Mouse (Mus musculus) retina, postnatal 1 day (tissue): ENCODE results near the gene Rnf111.
"Not testable (repeated sequence)": the region's sequence is repeated elsewhere in the genome, so short reads cannot be mapped to it uniquely, and the experiment has no call there.

ENCODE experiments used
- DNase-seq: peaks from one replicate; pipeline ENCODE4 v3.0.0-alpha.2; 2012

The Rnf111 gene

GRCm38 (mm10) chr9:70493038-70493437 lies 10.5 kb downstream of the Rnf111 start:
- no peak for DNase-seq

DNA sequence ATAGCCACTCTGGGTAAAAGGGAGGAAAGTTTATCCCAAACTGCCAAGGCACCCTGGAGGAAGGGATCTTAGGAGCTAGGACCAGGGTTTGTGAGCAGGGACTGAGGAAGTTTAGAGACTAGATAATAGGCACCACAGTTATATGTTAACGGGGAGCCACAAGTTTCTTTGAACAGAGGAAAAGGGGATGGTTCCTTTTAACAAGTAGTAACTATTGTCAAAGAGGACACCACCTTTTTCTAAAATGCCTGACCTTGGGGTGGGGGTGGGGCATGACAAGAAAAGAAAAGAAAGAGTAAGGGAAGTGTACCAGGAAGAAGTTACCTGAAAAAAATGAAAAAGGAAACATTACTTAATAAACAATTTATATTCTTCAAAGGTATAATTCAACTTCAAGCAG lies 12.3 kb downstream of the Rnf111 start:
- no peak for DNase-seq

DNA sequence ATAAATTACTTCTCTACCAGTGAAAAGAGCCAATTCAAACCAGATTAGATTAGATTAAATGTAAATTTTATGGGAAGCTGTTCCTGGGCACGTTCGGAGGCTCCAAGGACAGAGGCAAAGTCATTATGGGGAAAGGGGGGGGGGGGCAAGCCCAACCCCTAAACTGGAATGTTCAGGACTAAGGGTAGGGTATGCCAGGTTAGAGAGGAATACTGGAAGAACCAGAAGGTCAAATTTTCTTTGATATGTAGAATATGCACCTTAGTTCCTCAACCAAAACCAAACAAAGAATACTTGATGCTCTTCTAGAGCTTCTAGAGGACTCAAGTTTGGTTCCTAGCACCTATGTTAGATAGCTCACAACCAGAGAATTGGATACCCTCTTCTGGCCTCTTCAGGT lies 16.1 kb downstream of the Rnf111 start:
- DNase-seq = no peak

- DNase-seq = no peak
These were observed 17.7 kb downstream of the Rnf111 start for GRCm38 (mm10) chr9:70485840-70486239.

- DNase-seq = no peak
These were observed 20.0 kb downstream of the Rnf111 start for GRCm38 (mm10) chr9:70483495-70483894.

DNA sequence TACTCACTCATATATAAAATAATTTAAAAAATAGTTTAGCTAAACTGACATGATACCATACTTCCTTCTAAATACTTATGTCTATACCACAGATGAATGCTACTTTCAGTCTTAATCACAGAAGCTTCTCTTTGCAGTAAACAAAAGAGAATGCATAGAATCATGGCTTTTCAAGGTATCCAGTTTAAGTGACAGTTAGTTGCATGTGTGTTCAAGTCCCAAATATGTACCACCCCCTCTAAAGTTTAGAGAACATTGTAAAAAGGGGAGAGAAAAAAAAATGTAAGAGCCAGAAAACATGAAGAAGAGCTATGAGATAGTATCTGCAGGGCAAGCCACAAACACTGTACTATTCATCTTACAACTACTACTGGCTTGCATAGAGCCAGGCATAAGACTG lies 21.7 kb downstream of the Rnf111 start:
- DNase-seq = no peak

GRCm38 (mm10) chr9:70477229-70477628 lies 26.3 kb downstream of the Rnf111 start:
- no peak for DNase-seq

DNA sequence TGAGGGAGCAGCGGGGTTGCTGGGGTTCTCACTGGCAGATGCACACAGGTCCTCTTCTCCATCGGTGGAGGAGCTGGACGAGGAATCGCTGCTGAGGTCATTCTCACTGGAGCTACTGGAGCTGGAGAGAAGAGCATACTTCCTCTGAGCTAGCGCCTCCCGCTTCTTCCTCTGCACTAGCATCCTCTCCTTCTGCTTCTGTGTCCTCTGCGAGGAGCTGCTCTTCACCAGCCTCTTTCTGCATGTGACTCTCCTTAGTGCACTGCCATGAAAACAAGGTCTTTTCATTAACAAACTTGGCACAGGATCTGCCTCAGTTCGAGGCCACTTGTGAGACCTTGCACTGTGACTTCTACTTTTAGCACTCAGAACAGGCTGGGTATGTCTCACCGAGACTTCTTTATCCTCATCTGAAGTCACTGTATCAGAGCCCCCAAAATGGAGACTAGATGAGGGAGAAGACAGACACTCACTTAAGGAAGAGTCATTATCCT lies 27.7 kb downstream of the Rnf111 start:
- no peak for DNase-seq

DNA sequence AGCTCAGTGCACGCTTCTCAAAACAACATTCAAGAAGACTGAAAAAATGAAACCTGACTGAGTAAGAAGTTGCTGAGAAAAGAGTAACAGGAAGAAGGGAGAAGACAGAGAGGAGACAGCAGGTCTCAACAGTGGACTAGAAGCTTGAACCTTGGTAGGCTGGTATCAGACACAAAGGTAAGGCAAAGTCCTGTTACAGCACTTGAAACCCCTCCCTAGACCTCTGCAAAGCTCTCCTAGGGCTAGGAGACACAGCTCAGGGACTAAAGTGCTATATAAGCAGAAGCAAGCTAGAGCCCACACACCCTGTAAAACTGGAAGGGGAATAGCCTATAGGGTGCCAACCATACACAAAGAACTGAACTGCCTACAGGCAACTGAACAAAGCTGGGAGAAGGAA lies 30.1 kb downstream of the Rnf111 start:
- DNase-seq = no peak

DNA sequence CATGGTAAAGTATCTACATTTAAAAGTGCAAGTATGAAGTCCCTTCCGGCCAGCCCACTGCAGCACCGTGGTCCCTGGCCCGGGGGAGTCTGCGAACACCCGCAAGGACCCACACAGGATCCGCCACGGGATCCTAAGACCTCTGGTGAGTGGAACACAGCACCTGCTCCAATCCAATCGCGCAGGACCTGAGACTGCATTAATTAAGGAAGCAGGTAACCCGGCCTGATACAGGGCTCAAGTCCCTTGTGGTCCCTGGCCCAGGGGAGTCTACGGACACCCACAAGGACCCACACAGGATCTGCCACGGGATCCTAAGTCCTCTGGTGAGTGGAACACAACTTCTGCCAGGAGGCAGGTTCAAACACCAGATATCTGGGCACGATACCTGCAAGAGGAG lies 40.4 kb downstream of the Rnf111 start:
- DNase-seq = not testable (repeated sequence)

DNA sequence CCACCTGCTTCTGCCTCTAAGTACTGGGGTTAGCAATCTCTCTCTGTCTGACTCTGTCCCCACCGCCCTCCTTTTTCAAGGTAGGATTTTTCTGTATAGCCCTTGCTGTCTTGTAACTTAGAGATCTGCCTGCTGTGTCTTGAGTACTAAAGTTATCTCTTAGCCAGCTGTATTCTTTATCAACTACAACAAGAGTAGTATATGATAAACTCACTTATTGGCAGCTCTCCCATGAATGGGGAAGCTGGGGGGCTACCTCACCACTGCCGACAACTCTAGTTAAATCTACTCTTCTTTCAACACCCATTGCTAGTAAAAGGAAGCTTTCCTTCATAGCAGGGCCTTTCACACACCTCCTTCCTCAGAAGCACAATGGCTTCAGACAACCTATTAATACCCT lies 51.2 kb downstream of the Rnf111 start:
- no peak for DNase-seq

DNA sequence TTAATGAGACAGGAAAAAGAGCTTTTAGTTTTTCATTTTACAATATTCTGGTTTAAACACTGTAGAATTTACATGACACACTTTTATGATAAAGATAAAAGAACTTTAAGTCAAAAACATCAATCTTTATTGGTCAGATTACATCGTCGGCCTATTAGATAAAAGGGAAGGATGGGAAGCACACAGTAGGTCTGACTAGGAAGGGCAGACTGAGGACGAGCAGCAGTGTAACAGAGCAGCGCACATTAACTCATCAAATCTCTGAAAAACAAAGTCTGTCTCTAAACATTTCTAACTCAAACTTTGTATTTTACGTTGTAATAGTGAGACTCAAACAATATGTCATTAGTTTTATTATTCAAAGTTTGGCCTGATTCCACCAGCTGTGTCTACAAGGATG lies 54.5 kb downstream of the Rnf111 start:
- no peak for DNase-seq

GRCm38 (mm10) chr9:70439959-70440358 lies 63.6 kb downstream of the Rnf111 start:
- DNase-seq = no peak

GRCm38 (mm10) chr9:70422661-70423060 lies 80.9 kb downstream of the Rnf111 start:
- no peak for DNase-seq

DNA sequence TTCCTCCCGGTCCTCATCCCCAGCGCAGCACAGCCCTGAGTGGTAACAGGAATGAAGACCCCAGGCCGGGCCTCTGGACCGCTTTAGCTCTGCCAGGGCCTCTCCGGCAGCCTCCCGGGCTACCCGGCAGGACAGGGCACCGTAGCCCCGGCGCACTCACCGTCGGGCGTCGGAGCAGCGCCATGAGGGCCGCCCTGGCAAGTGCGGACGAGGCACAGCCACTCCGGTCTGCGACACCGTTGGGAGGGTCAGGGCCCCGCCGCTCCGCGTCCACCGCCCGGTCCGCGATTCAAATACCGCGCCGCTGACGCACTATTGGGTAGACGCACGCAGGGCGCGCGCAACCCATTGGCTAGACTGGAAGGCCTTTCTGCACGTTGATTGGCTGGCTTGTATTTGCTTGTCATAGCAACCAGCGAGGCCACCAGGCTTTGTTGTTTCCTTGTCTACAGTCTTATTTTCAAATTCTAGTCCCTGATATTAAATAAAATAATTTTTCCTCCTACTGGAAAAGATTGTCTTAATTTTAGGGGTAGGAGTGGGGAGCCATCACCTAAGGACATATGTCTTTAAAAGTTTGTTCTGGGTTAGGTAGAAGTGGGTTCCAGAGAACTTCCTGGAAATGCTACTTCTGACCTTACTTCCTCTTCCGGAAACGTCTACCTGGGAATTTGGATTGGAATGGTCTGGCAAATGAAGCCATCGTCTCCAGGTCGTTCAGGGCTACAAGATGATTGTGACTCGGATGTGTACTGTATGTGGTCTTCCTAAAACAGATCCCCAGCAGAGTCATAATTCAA lies 82.1 kb downstream of the Rnf111 start, which contains the start of gene Ccnb2:
Gene Ccnb2 (minus strand): TSS at position 291 of the 800 bp plus-strand sequence.
- DNase-seq = peak; percentile 95

DNA sequence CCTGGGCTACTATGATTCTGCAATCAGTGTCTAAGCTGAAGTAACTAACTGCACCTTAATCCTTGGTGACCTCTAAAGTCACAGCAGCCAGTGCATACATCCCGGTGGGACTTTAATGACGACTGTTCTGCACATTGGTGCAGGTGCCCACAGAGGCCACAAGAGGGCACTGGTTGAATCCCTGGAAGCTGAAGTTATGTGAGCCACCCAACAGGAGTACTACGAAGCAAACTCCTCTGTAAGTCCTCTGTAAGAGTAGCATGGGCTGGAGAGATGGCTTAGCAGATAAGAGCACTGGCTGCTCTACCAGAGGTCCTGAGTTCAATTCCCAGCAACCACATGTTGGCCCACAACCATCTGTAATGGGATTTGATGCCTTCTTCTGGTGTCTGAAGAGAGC lies 87.1 kb downstream of the Rnf111 start:
- peak; percentile 18 for DNase-seq

- no peak for DNase-seq
These were observed 90.5 kb downstream of the Rnf111 start for GRCm38 (mm10) chr9:70413038-70413437.

DNA sequence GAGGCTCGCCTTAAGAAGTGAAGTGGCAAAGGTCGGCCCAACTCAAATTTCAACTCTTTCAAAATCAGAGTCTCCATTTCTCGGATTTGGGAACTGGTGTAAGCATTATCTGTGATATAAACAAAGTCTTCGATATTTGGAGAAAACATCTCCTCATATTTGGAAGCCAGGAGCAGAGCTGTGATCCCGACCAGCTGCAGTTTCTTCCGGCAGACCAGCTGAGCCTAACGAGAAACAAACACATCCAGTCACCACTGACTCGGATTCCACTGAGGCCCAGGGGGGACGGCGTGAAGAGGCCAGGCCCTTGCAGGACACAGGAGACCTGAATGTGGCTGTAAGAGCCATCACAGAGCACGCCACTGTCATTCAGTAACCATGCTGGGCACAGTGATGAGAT lies 92.9 kb downstream of the Rnf111 start:
- DNase-seq = no peak

DNA sequence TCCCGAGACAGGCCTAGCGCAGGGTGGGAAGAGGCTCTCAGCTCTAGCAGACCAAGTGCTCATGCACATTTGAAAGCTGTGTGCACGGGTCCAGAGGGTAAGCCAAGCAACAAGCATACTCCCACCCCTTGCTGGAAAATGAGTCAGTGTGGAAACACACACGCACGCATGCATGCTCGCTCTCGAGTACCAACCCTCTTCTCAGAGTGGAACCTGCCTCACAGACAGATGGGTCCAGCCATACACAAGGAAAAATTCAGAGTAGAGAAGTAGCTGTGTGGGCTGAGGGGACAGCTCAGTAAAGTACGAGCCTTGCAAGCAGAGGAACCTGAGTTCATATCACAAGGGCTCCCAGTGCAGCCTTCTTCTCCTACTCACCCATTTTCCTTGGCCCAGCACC lies 93.8 kb downstream of the Rnf111 start:
- DNase-seq = no peak

DNA sequence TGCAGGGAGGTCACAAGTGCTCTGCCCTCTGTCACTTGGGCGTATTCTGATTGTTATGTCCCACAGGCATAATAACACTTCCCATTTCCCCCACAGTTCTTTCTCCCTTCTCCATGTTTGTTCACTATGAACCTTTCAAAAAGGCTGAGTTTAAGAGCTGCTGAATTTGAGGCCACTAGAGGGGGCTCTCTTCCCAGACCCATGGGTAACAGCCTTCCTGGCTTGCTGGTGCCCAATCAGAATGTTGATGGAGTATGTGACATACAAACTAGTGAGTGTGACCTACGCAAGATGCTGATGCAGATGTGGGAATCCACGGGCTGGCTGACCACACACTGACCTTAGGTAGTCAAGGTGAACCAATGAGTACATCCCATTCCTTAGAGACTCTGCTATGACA lies 94.7 kb downstream of the Rnf111 start:
- peak; percentile 27 for DNase-seq

DNA sequence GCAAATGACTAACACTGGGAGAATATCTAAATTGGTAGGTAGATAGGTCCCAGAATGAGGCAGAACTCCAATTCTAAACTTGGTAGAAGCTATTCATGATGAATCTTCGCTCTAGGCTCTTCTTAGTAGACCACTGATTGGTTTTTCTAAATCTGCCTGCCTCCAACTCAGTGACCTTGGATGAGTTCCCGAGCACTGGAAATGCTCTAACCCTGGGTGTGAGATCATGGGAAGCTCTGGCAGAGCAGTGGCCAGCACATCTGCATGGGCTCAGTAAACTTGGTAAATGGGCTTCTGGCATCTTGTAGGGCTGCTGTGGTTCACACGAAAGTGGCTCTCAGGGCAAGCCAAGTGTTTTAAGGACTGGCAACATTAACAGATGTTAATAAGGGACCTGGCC lies 96.9 kb downstream of the Rnf111 start:
- DNase-seq = no peak

DNA sequence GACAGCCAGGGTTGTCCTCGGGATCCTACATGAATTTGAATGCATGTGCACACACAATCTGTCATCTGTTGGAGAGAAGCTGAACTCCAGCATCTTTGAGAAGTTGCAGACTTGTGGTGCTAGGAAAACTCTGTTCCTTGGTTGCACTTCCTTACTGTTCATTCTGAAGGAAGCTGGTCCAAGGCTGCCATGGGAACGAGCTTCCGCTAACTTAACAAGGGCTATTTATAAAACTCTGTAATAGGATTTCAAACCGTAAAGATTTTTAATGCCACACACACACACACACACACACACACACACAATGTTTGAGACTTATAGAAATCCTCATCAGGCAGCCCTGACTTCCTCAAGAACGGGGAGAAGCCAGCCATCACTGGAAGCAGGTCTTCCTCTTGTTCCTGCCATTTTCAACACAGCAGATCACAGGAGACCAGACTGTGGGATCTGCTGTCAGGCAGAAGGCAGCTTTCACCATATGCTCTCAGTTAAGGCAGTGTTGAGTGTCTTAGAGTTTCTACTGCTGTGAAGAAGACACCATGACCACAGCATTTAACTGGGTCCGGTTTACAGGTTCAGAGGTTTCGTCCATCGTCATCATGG lies 101.5 kb downstream of the Rnf111 start:
- DNase-seq = no peak

- no peak for DNase-seq
These were observed 107.4 kb downstream of the Rnf111 start for GRCm38 (mm10) chr9:70396083-70396482.

- peak; percentile 9 for DNase-seq
These were observed 107.9 kb downstream of the Rnf111 start for GRCm38 (mm10) chr9:70395617-70396016.

DNA sequence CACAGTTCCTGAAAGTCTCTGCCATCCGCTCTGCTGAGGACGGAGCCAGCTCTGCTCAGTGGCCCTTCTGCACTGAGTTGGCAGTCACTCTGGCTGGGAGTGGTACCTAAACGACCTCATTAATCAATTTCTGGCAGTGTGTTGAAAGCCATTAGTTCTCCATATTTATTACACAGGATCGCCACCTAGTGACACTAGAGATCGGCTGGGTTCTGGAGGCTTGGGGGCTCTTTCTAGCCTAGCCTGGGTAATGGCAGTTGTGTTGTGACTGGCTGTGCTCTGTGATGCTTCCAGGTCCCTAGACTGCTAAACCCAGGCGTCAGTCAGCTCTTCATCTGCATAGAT lies 111.0 kb downstream of the Rnf111 start:
- DNase-seq = peak; percentile 70
